Mouse (Mus musculus): ENCODE data around the gene Mvb12a. TPM values are rescaled to one million over a fixed set of nuclear protein-coding genes. Genes with fewer than 3 reads are reported as not detected.

The Mvb12a gene
- polyA plus RNA-seq, 1 experiment from 2014 or later, result 126 TPM

DNA sequence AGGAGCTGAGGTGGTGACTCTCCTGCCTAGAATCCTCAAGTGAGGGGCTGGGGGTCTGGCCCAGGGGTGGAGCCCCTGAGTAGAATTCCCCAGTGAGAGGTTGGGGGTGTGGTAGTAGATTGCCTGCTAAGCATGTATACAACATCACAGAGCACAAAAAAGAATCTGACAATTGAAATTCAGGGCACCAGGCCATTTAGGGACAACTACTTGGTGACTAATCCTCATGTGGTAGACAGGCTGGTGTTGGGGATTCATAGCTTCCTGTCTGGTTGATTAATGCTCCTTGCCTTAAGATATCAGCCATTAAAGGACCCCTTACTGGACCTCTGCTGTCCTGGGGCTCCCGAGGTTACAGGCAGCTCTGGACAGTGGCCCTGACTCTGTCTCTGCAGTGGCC lies 36.3 kb downstream of the Mvb12a start:
- H3K4me3 ChIP-seq (ENCODE audit: low read length), result no peak overlapping the region
- 63% methylated on average over 1 of the region's 1 CpGs for WGBS
- no peaks in the 10 kb centered on the region; the same call in 1 of the 2 replicates for H3K27me3 ChIP-seq (replicated peaks; ENCODE audit: control insufficient read depth, insufficient read depth, low read length)
- H3K9ac ChIP-seq (ENCODE audit: low read depth, low read length), result no peak overlapping the region
- no peak for ATAC-seq
- H3K4me1 ChIP-seq (ENCODE audit: control insufficient read depth, insufficient read depth, low read length), result no peaks in the 10 kb centered on the region
- 0 out of 2 replicates have a peak, but pooled peaks cover 5% of the 10 kb centered on the region for H3K36me3 ChIP-seq (ENCODE audit: control insufficient read depth, insufficient read depth, low read length)
- no peak overlapping the region for H3K27ac ChIP-seq (ENCODE audit: low read length)
- H3K9me3 ChIP-seq (ENCODE audit: control insufficient read depth, low read length), result no peaks in the 10 kb centered on the region
- no peak overlapping the region for H3K4me2 ChIP-seq (ENCODE audit: low read depth, low read length)

DNA sequence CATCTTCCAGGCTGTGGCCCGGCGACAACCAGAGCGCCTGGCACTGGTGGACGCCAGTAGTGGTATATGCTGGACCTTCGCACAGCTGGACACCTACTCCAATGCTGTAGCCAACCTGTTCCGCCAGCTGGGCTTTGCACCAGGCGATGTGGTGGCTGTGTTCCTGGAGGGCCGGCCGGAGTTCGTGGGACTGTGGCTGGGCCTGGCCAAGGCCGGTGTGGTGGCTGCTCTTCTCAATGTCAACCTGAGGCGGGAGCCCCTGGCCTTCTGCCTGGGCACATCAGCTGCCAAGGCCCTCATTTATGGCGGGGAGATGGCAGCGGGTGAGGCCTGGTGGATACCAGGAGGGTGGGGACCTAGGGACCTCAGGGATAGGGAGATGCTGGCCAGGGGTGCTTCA lies 36.8 kb downstream of the Mvb12a start:
- WGBS, result 90% methylated on average over 14 of the region's 14 CpGs
- H3K4me2 ChIP-seq (ENCODE audit: low read depth, low read length), result no peak overlapping the region
- H3K9ac ChIP-seq (ENCODE audit: low read depth, low read length), result no peak overlapping the region
- no peaks in the 10 kb centered on the region for H3K4me1 ChIP-seq (ENCODE audit: control insufficient read depth, insufficient read depth, low read length)
- H3K27ac ChIP-seq (ENCODE audit: low read length), result no peak overlapping the region
- no peaks in the 10 kb centered on the region; the same call in 1 of the 2 replicates for H3K27me3 ChIP-seq (replicated peaks; ENCODE audit: control insufficient read depth, insufficient read depth, low read length)
- ATAC-seq, result no peak
- H3K9me3 ChIP-seq (ENCODE audit: control insufficient read depth, low read length), result no peaks in the 10 kb centered on the region
- H3K36me3 ChIP-seq (ENCODE audit: control insufficient read depth, insufficient read depth, low read length), result 0 out of 2 replicates have a peak, but pooled peaks cover 7% of the 10 kb centered on the region
- no peak overlapping the region for H3K4me3 ChIP-seq (ENCODE audit: low read length)

GRCm38 (mm10) chr8:71580201-71580600 lies 37.5 kb downstream of the Mvb12a start:
- no peak overlapping the region for H3K4me3 ChIP-seq (ENCODE audit: low read length)
- WGBS, result 65% methylated on average over 9 of the region's 9 CpGs
- H3K27ac ChIP-seq (ENCODE audit: low read length), result no peak overlapping the region
- H3K36me3 ChIP-seq (ENCODE audit: control insufficient read depth, insufficient read depth, low read length), result 0 out of 2 replicates have a peak, but pooled peaks cover 7% of the 10 kb centered on the region
- H3K9me3 ChIP-seq (ENCODE audit: control insufficient read depth, low read length), result no peaks in the 10 kb centered on the region
- H3K27me3 ChIP-seq (replicated peaks; ENCODE audit: control insufficient read depth, insufficient read depth, low read length), result no peaks in the 10 kb centered on the region; the same call in 1 of the 2 replicates
- H3K4me2 ChIP-seq (ENCODE audit: low read depth, low read length), result no peak overlapping the region
- H3K9ac ChIP-seq (ENCODE audit: low read depth, low read length), result no peak overlapping the region
- no peak for ATAC-seq
- no peaks in the 10 kb centered on the region for H3K4me1 ChIP-seq (ENCODE audit: control insufficient read depth, insufficient read depth, low read length)

DNA sequence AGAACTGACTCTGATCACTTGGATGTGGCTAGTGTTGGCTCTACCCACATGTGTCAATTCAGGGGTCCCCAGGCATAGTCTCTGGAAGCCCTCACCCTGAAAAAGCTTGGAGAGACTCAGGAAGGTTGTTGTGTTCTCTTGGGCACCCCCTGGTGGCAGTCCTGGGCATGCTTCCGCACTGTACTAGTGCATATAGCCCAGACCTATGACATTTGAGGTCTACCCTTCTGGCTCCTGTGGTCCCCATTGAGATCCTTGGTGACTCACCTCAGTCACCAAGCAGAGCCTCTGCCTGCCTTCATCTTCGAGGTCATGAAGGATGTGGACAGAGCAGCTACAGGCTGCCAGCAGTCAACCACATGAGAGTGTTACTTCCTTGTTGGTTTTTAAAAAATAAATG lies 44.2 kb downstream of the Mvb12a start:
- Histone ChIP-seq H3K36me3 (ENCODE audit: control insufficient read depth, insufficient read depth, low read length) (peaks cover 6% of the 10 kb centered on the region; the same call in 1 of the 2 replicates), H3K27me3 (replicated peaks; ENCODE audit: control insufficient read depth, insufficient read depth, low read length) (no peaks in the 10 kb centered on the region), H3K27ac (ENCODE audit: low read length) (no peak overlapping the region), H3K4me3 (ENCODE audit: low read length) (no peak overlapping the region), H3K9ac (ENCODE audit: low read depth, low read length) (no peak overlapping the region), H3K4me1 (ENCODE audit: control insufficient read depth, insufficient read depth, low read length) (peaks cover 6% of the 10 kb centered on the region), H3K4me2 (ENCODE audit: low read depth, low read length) (no peak overlapping the region), H3K9me3 (ENCODE audit: control insufficient read depth, low read length) (no peaks in the 10 kb centered on the region)
- ATAC-seq, result no peak
- 80% methylated on average over 2 of the region's 2 CpGs for WGBS

- Histone ChIP-seq H3K9ac (ENCODE audit: low read depth, low read length) (no peak overlapping the region), H3K4me3 (ENCODE audit: low read length) (no peak overlapping the region), H3K4me1 (ENCODE audit: control insufficient read depth, insufficient read depth, low read length) (peaks cover 17% of the 10 kb centered on the region), H3K4me2 (ENCODE audit: low read depth, low read length) (no peak overlapping the region), H3K27ac (ENCODE audit: low read length) (no peak overlapping the region), H3K36me3 (ENCODE audit: control insufficient read depth, insufficient read depth, low read length) (peaks cover 6% of the 10 kb centered on the region; the same call in 1 of the 2 replicates), H3K27me3 (replicated peaks; ENCODE audit: control insufficient read depth, insufficient read depth, low read length) (no peaks in the 10 kb centered on the region), H3K9me3 (ENCODE audit: control insufficient read depth, low read length) (no peaks in the 10 kb centered on the region)
- ATAC-seq, result no peak
- 71% methylated on average over 3 of the region's 3 CpGs for WGBS
Observed at GRCm38 (mm10) chr8:71588762-71589161, 46.0 kb downstream of the Mvb12a start.

- Histone ChIP-seq H3K27me3 (replicated peaks; ENCODE audit: control insufficient read depth, insufficient read depth, low read length) (no peaks in the 10 kb centered on the region), H3K9me3 (ENCODE audit: control insufficient read depth, low read length) (no peaks in the 10 kb centered on the region), H3K4me1 (ENCODE audit: control insufficient read depth, insufficient read depth, low read length) (peaks cover 24% of the 10 kb centered on the region), H3K27ac (ENCODE audit: low read length) (peak overlapping the region; percentile 99), H3K4me2 (ENCODE audit: low read depth, low read length) (peak overlapping the region; percentile 96), H3K9ac (ENCODE audit: low read depth, low read length) (peak overlapping the region; percentile 97), H3K36me3 (ENCODE audit: control insufficient read depth, insufficient read depth, low read length) (peaks cover 3% of the 10 kb centered on the region; the same call in 1 of the 2 replicates), H3K4me3 (ENCODE audit: low read length) (peak overlapping the region; percentile 87)
- WGBS, result 24% methylated on average over 5 of the region's 5 CpGs
- ATAC-seq, result no peak
Observed at GRCm38 (mm10) chr8:71591017-71591416, 48.3 kb downstream of the Mvb12a start.

- peaks cover 24% of the 10 kb centered on the region for H3K4me1 ChIP-seq (ENCODE audit: control insufficient read depth, insufficient read depth, low read length)
- H3K4me3 ChIP-seq (ENCODE audit: low read length), result peak within 1 kb of the TSS; percentile 87
- H3K36me3 ChIP-seq (ENCODE audit: control insufficient read depth, insufficient read depth, low read length), result no peaks in the 10 kb centered on the region
- H3K27ac ChIP-seq (ENCODE audit: low read length), result peak within 1 kb of the TSS; percentile 99
- H3K9me3 ChIP-seq (ENCODE audit: control insufficient read depth, low read length), result no peaks in the 10 kb centered on the region
- H3K9ac ChIP-seq (ENCODE audit: low read depth, low read length), result peak within 1 kb of the TSS; percentile 97
- ATAC-seq, result peak; percentile 91
- H3K4me2 ChIP-seq (ENCODE audit: low read depth, low read length), result peak within 1 kb of the TSS; percentile 96
- under 1% methylated on average over 71 of the region's 71 CpGs for WGBS
- H3K27me3 ChIP-seq (replicated peaks; ENCODE audit: control insufficient read depth, insufficient read depth, low read length), result no peaks in the 10 kb centered on the region
Observed at GRCm38 (mm10) chr8:71591471-71592373, 49.0 kb downstream of the Mvb12a start, which contains the start of gene Pgls. Gene Pgls (plus strand): TSS chr8:71592176.

DNA sequence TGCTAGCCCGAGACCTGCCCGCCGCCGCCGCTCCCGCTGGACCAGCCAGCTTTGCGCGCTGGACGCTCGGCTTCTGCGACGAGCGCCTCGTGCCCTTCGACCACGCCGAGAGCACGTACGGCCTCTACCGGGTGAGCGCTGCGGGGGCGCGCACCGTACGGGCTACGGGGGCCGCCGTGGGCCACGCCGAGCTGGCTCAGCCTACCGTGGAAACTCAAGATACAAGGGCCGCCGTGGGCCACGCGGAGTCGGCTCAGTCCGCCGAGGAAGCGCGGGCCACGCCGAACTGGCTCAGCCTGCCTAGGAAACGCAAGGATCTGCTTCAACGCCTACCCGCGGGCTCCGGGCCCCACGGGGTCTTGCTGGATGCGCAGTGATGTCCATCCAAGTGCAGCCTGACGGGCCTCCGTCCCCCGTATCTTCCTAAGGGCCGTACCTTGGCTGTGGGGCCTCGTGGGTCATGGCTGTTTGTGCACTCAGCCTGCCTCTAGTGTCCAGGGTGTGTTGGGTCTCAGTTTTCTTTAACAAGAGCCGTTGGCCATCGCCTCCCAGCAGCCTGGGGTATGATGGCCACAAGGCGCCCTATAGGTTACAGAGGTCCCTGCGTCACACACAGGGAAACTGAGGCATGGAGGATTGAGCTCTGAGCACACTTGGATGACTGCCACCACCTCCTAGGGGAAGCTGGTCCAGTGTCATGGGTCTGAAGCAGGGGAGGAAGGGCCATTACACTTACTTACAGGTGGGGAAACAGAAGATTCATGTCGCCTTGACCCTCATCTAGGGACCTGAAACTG lies 49.9 kb downstream of the Mvb12a start:
- WGBS, result 4% methylated on average over 60 of the region's 60 CpGs
- peak; percentile 77 for ATAC-seq
- Histone ChIP-seq H3K9ac (ENCODE audit: low read depth, low read length) (peak overlapping the region; percentile 97), H3K27ac (ENCODE audit: low read length) (peak overlapping the region; percentile 99), H3K27me3 (replicated peaks; ENCODE audit: control insufficient read depth, insufficient read depth, low read length) (no peaks in the 10 kb centered on the region), H3K4me1 (ENCODE audit: control insufficient read depth, insufficient read depth, low read length) (peaks cover 24% of the 10 kb centered on the region), H3K4me3 (ENCODE audit: low read length) (peak overlapping the region; percentile 87), H3K36me3 (ENCODE audit: control insufficient read depth, insufficient read depth, low read length) (no peaks in the 10 kb centered on the region), H3K4me2 (ENCODE audit: low read depth, low read length) (peak overlapping the region; percentile 96), H3K9me3 (ENCODE audit: control insufficient read depth, low read length) (no peaks in the 10 kb centered on the region)
